Mouse (Mus musculus) forebrain, embryonic 15.5 days (tissue): ENCODE data around the gene Nkg7. TPM values are rescaled to one million over a fixed set of nuclear protein-coding genes. Genes with fewer than 3 reads are reported as not detected.

ENCODE experiments used
- ATAC-seq: fragments of 200-750 bp; cut with Nextera tagmentation; replicated peaks from 2 replicates; pipeline ENCODE4 v1.8.0; 2017; ENCODE audit warnings: mild to moderate bottlenecking, moderate TSS enrichment, moderate library complexity
- H3K27ac ChIP-seq: fragments of 300-500 bp; sonication (generic); replicated peaks from 2 replicates; pipeline ENCODE4 v1.5.1; 2015; ENCODE audit warnings: mild to moderate bottlenecking, inconsistent platforms
- H3K27me3 ChIP-seq: fragments of 300-500 bp; sonication (generic); 2 replicates; pipeline ENCODE4 v1.6.1; 2015; ENCODE audit warnings: inconsistent platforms
- H3K36me3 ChIP-seq: fragments of 300-500 bp; sonication (generic); 2 replicates; pipeline ENCODE4 v1.6.1; 2015; ENCODE audit warnings: mild to moderate bottlenecking, inconsistent platforms
- H3K4me1 ChIP-seq: fragments of 300-500 bp; sonication (generic); 2 replicates; pipeline ENCODE4 v1.6.1; 2015; ENCODE audit warnings: inconsistent platforms
- H3K4me2 ChIP-seq: fragments of 300-500 bp; sonication (generic); replicated peaks from 2 replicates; pipeline ENCODE4 v1.6.1; 2015; ENCODE audit warnings: mild to moderate bottlenecking, inconsistent platforms
- H3K4me3 ChIP-seq: fragments of 300-500 bp; sonication (generic); 2 replicates; pipeline ENCODE4 v1.5.1; 2015; ENCODE audit warnings: mild to moderate bottlenecking, inconsistent platforms
- H3K9ac ChIP-seq: fragments of 300-500 bp; sonication (generic); replicated peaks from 2 replicates; pipeline ENCODE4 v1.6.1; 2015; ENCODE audit warnings: mild to moderate bottlenecking, inconsistent platforms
- H3K9me3 ChIP-seq: fragments of 300-500 bp; sonication (generic); 2 replicates; pipeline ENCODE4 v1.6.1; 2016; ENCODE audit warnings: inconsistent platforms
- WGBS: fragments of 180-500 bp; shearing (Covaris S2); methylation state at CpG from one replicate; pipeline ENCODE4 v1.1.7; 2015; ENCODE audit warnings: mixed read lengths; 5-methylcytosine and 5-hydroxymethylcytosine counted together
- polyA plus RNA-seq: library from polyadenylated mRNA; unstranded; fragments of >200 nt; fragmentation: Nextera tagmentation; extraction: Ambion mirVana; gene quantifications from 2 replicates; pipeline ENCODE4 v1.2.1, GENCODE M21; 2015

Gene Nkg7
- polyA plus RNA-seq, 1 experiment from 2014 or later = not detected

- Histone ChIP-seq H3K9me3 (no peaks in the 10 kb centered on the region), H3K4me2 (no peak overlapping the region), H3K27me3 (no peaks in the 10 kb centered on the region), H3K36me3 (peaks cover 8% of the 10 kb centered on the region), H3K4me1 (no peaks in the 10 kb centered on the region), H3K9ac (no peak overlapping the region), H3K4me3 (no peak overlapping the region), H3K27ac (no peak overlapping the region)
- no peak for ATAC-seq
- 34% methylated on average over 4 of the region's 4 CpGs for WGBS
Observed at GRCm38 (mm10) chr7:43452609-43453008, 15.7 kb downstream of the Nkg7 start.

GRCm38 (mm10) chr7:43453599-43454355, 16.9 kb downstream of the Nkg7 start:
- no peaks in the 10 kb centered on the region for H3K27me3 ChIP-seq
- no peaks in the 10 kb centered on the region for H3K4me1 ChIP-seq
- H3K4me3 ChIP-seq = no peak overlapping the region
- H3K9me3 ChIP-seq = no peaks in the 10 kb centered on the region
- H3K9ac ChIP-seq = no peak overlapping the region
- no peak overlapping the region for H3K4me2 ChIP-seq
- no peak overlapping the region for H3K27ac ChIP-seq
- 89% methylated on average over 14 of the region's 14 CpGs for WGBS
- peaks cover 11% of the 10 kb centered on the region for H3K36me3 ChIP-seq
- no peak for ATAC-seq

- Histone ChIP-seq H3K27ac (no peak overlapping the region), H3K27me3 (no peaks in the 10 kb centered on the region), H3K9ac (no peak overlapping the region), H3K9me3 (no peaks in the 10 kb centered on the region), H3K36me3 (peaks cover 11% of the 10 kb centered on the region), H3K4me2 (no peak overlapping the region), H3K4me3 (no peak overlapping the region), H3K4me1 (no peaks in the 10 kb centered on the region)
- no peak for ATAC-seq
- WGBS = 94% methylated on average over 6 of the region's 6 CpGs
Observed at GRCm38 (mm10) chr7:43454371-43454770, 17.5 kb downstream of the Nkg7 start.

- Histone ChIP-seq H3K9me3 (no peaks in the 10 kb centered on the region), H3K36me3 (peaks cover under 1% of the 10 kb centered on the region; the same call in 1 of the 2 replicates), H3K27ac (no peak within 1 kb of the TSS), H3K9ac (no peak within 1 kb of the TSS), H3K27me3 (no peaks in the 10 kb centered on the region), H3K4me2 (no peak within 1 kb of the TSS), H3K4me3 (no peak within 1 kb of the TSS), H3K4me1 (peaks cover 18% of the 10 kb centered on the region)
- ATAC-seq = no peak
- WGBS = 61% methylated on average over 4 of the region's 4 CpGs
Observed at GRCm38 (mm10) chr7:43462851-43463250, 26.0 kb downstream of the Nkg7 start, which contains the start of gene Vsig10l. Gene Vsig10l (plus strand): TSS chr7:43463151.

- no peak overlapping the region for H3K4me3 ChIP-seq
- 81% methylated on average over 7 of the region's 7 CpGs for WGBS
- no peak overlapping the region for H3K9ac ChIP-seq
- no peak overlapping the region for H3K27ac ChIP-seq
- H3K4me1 ChIP-seq = peaks cover 18% of the 10 kb centered on the region
- H3K4me2 ChIP-seq = no peak overlapping the region
- H3K36me3 ChIP-seq = no peaks in the 10 kb centered on the region
- no peaks in the 10 kb centered on the region for H3K9me3 ChIP-seq
- no peaks in the 10 kb centered on the region for H3K27me3 ChIP-seq
- ATAC-seq = no peak
Observed at GRCm38 (mm10) chr7:43463976-43464375, 27.1 kb downstream of the Nkg7 start.

- H3K9ac ChIP-seq = peak overlapping the region; percentile 43
- H3K27ac ChIP-seq = no peak overlapping the region
- H3K36me3 ChIP-seq = no peaks in the 10 kb centered on the region
- H3K4me3 ChIP-seq = peak overlapping the region; percentile 47
- ATAC-seq = 0 out of 2 replicates have a peak, but pooled peaks have one; percentile 3
- peaks cover 18% of the 10 kb centered on the region for H3K4me1 ChIP-seq
- no peaks in the 10 kb centered on the region for H3K27me3 ChIP-seq
- no peaks in the 10 kb centered on the region for H3K9me3 ChIP-seq
- WGBS = 3% methylated on average over 35 of the region's 35 CpGs
- H3K4me2 ChIP-seq = peak overlapping the region; percentile 68
Observed at GRCm38 (mm10) chr7:43464864-43465343, 28.0 kb downstream of the Nkg7 start.

GRCm38 (mm10) chr7:43465344-43466098, 28.6 kb downstream of the Nkg7 start:
- Histone ChIP-seq H3K9ac (peak overlapping the region; percentile 43), H3K9me3 (no peaks in the 10 kb centered on the region), H3K4me3 (peak overlapping the region; percentile 47), H3K27ac (no peak overlapping the region), H3K27me3 (no peaks in the 10 kb centered on the region), H3K36me3 (no peaks in the 10 kb centered on the region), H3K4me2 (peak overlapping the region; percentile 68), H3K4me1 (peaks cover 18% of the 10 kb centered on the region)
- ATAC-seq = peak; percentile 84
- WGBS = under 1% methylated on average over 33 of the region's 33 CpGs

- Histone ChIP-seq H3K4me3 (peak overlapping the region; percentile 47), H3K9me3 (no peaks in the 10 kb centered on the region), H3K4me2 (peak overlapping the region; percentile 68), H3K9ac (peak overlapping the region; percentile 34), H3K27me3 (no peaks in the 10 kb centered on the region), H3K36me3 (no peaks in the 10 kb centered on the region), H3K27ac (no peak overlapping the region), H3K4me1 (peaks cover 18% of the 10 kb centered on the region)
- WGBS = under 1% methylated on average over 33 of the region's 33 CpGs
- ATAC-seq = peak; percentile 55
Observed at GRCm38 (mm10) chr7:43466099-43466694, 29.3 kb downstream of the Nkg7 start.

- no peak for ATAC-seq
- no peak overlapping the region for H3K27ac ChIP-seq
- H3K27me3 ChIP-seq = no peaks in the 10 kb centered on the region
- WGBS = 42% methylated on average over 8 of the region's 8 CpGs
- H3K4me1 ChIP-seq = peaks cover 11% of the 10 kb centered on the region
- H3K9ac ChIP-seq = no peak overlapping the region
- H3K36me3 ChIP-seq = peaks cover 10% of the 10 kb centered on the region; the same call in 1 of the 2 replicates
- no peak overlapping the region for H3K4me2 ChIP-seq
- H3K9me3 ChIP-seq = no peaks in the 10 kb centered on the region
- no peak overlapping the region for H3K4me3 ChIP-seq
Observed at GRCm38 (mm10) chr7:43470373-43470772, 33.5 kb downstream of the Nkg7 start.

GRCm38 (mm10) chr7:43475706-43476105, 38.8 kb downstream of the Nkg7 start:
- 17% methylated on average over 23 of the region's 23 CpGs for WGBS
- Histone ChIP-seq H3K9ac (no peak overlapping the region), H3K4me3 (no peak overlapping the region), H3K27me3 (peaks cover 6% of the 10 kb centered on the region; the same call in 1 of the 2 replicates), H3K4me1 (0 out of 2 replicates have a peak, but pooled peaks cover 6% of the 10 kb centered on the region), H3K27ac (no peak overlapping the region), H3K4me2 (no peak overlapping the region), H3K9me3 (no peaks in the 10 kb centered on the region), H3K36me3 (peaks cover 23% of the 10 kb centered on the region; the same call in 1 of the 2 replicates)
- ATAC-seq = no peak

- Histone ChIP-seq H3K4me2 (no peak overlapping the region), H3K27ac (no peak overlapping the region), H3K36me3 (peaks cover 23% of the 10 kb centered on the region; the same call in 1 of the 2 replicates), H3K4me1 (0 out of 2 replicates have a peak, but pooled peaks cover 6% of the 10 kb centered on the region), H3K9ac (no peak overlapping the region), H3K9me3 (no peaks in the 10 kb centered on the region), H3K27me3 (peaks cover 6% of the 10 kb centered on the region; the same call in 1 of the 2 replicates), H3K4me3 (no peak overlapping the region)
- 18% methylated on average over 13 of the region's 13 CpGs for WGBS
- ATAC-seq = no peak; the same call in 1 of the 2 replicates
Observed at GRCm38 (mm10) chr7:43476376-43476775, 39.5 kb downstream of the Nkg7 start.
